Mouse (Mus musculus): ENCODE results near the gene Lsg1.

Gene Lsg1

GRCm38 (mm10) chr16:30550748-30551192 lies 36.6 kb downstream of the Lsg1 start, which contains the start of gene Tmem44:
TSS of gene Tmem44 (minus strand) at chr16:30550842.
- DNase-seq (ENCODE audit: inconsistent ontology term) = no peak

DNA sequence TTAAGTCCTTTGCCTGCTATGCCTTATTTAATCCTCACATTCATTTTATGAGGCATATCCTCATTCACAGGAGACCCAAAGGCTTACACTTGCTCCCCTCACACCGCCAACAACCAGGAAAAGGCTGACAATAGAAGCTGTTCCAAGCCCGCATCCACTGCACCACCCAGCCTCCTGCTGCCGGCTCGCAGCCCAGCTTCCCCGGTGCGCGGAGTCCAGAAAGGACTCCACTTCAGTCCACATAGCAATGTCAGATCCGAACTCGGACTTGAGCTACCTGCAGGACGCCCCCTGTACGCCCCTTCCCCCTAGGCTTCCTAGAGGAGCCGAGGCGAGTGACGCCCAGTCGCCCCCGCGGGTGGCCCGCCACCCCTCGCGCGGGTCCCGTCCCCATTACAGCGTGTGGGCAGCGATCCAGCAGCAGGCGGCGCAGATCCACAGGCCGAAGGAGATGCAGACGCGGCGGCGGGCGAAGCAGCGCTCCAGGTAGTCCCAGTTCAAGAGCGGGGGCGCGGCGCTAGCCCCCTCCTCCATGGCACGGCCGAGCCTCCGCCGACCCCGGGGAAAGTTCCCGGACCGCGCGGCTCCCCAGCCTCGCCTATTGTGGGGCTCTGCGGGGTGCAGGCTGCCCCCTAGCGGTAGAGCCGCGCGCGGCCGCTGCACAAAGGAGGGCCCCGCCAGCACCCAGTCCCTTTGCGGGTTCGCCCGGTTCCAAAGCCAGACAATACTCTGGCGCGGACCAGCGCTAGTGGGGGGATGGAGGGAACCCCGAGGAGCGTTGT lies 37.2 kb downstream of the Lsg1 start:
- peak; percentile 82 for DNase-seq (ENCODE audit: inconsistent ontology term)

GRCm38 (mm10) chr16:30549516-30549915 lies 37.9 kb downstream of the Lsg1 start:
- no peak for DNase-seq (ENCODE audit: inconsistent ontology term)

DNA sequence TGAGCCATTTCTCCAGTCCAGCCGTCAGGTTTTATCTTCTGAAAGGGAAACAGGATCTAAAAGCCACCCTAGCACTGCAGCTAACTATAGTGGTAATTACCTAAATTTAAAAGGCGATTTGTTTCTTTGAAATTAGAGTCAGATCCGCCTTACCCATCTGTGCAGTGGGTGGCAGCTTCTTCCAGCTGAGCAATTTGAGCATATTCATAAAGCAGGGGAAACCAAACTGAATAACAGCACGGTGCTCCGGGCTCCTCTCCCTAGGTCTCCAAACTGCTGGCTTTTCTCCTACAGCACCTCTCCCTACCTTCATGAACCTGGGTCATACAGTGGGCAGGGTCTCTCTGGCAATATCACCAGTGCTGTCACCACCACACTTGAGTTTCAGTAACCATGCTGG lies 39.1 kb downstream of the Lsg1 start:
- DNase-seq (ENCODE audit: inconsistent ontology term) = no peak

DNA sequence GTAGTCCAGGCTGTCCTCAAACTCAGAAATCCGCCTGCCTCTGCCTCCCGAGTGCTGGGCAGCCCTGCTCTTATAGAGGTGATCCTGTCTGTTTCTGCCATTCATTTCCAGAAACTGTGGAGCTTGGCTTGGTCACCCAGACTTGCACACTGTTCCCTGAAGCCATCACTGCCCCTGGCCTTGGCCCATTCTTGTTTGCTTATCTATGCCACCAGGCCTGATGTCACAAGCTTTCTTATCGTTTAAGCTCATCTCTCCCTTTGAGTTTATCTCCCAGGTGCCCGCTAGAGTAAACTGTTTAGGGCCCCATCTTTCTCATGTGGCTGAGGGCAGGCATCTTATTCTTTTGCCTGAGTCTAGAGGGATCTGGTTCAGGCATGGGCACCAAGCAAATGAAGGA lies 42.7 kb downstream of the Lsg1 start:
- DNase-seq (ENCODE audit: inconsistent ontology term) = no peak

- DNase-seq (ENCODE audit: inconsistent ontology term) = no peak
Observed at GRCm38 (mm10) chr16:30543386-30543785, 44.0 kb downstream of the Lsg1 start.

- no peak for DNase-seq (ENCODE audit: inconsistent ontology term)
Observed at GRCm38 (mm10) chr16:30542826-30543225, 44.6 kb downstream of the Lsg1 start.

DNA sequence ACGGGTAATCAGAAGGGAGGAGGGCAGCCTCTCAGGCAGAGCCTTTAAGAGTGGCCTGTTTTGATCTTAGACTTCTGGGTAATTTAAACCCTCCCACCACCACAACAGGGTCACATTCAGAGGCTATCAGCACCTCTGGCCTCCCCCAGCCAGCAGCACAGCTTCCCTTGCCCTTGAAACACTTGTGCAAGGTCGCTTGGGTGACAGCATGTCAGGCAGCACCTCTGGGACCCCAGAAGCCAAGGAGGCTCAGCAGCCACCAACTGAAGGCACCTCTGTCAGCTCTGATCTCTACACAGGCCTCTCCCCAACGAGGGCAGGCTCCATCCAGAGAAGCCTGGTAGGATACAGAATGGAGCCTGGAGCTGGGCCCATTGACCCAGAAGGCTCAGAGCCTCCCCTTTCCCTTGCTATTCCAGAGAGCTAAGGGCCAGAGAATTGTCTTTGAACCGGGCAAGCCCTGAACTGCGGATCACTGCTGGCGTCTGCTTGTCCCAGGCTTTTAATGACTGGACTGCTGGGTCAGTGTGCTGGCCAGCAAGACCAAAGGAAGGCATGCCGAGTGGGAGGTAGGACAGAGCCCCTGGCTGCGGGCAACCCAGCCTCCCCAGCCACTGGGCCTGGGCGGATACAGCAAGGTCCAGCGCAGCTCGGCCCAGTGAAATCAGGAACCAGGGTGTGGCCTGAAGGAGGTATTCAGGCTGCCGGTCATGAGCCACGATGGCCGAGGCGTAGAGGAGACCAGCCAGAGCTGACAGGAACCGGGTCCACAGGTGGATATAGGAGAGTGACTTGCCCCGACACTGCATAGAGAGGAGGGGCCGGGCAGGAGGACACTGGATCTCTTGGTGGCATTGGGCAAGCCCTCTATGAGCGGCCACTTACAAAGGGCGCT lies 47.0 kb downstream of the Lsg1 start:
- peak; percentile 27 for DNase-seq (ENCODE audit: inconsistent ontology term)

- DNase-seq (ENCODE audit: inconsistent ontology term) = peak; percentile 34
Observed at GRCm38 (mm10) chr16:30539433-30539832, 48.0 kb downstream of the Lsg1 start.

GRCm38 (mm10) chr16:30535075-30535474 lies 52.3 kb downstream of the Lsg1 start:
- DNase-seq (ENCODE audit: inconsistent ontology term) = no peak

DNA sequence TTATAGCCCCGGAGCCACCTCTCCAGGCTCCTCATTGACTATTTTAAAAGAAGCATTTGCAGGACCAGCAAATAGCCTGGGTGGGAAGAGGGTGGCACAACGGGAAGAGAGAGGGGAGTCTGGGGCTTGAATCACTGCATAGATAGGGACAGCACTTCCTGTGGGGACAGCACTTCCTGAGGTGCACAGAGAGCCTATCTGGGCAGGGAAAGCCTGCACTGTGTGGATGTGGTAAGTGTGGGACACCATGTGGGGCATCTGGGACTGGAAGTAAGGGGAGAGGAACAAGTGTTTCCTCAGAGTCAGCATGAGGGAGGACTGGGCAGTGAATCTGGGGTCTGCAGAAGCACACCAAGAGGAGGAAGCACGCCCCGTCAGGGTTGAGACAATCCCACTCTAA lies 53.8 kb downstream of the Lsg1 start:
- DNase-seq (ENCODE audit: inconsistent ontology term) = no peak

DNA sequence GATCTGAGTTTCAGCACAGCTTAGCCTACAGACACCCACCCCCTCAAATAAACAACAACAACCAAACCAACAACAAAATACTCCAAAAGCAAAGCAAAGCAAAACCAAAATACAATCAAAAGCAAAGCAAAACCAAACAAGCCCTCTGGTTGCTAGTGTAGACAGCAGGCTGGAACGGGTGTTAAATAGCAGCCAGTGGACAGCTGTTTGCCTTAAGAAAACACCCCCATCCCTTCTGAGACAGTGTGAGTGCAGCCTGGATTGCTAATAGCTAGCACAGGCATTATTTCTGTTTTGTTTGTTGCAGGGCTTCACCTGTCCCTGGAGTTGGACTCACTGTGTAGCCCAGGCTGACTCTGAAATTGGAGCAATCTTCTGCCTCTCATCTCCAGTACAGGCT lies 54.5 kb downstream of the Lsg1 start:
- DNase-seq (ENCODE audit: inconsistent ontology term) = no peak

DNA sequence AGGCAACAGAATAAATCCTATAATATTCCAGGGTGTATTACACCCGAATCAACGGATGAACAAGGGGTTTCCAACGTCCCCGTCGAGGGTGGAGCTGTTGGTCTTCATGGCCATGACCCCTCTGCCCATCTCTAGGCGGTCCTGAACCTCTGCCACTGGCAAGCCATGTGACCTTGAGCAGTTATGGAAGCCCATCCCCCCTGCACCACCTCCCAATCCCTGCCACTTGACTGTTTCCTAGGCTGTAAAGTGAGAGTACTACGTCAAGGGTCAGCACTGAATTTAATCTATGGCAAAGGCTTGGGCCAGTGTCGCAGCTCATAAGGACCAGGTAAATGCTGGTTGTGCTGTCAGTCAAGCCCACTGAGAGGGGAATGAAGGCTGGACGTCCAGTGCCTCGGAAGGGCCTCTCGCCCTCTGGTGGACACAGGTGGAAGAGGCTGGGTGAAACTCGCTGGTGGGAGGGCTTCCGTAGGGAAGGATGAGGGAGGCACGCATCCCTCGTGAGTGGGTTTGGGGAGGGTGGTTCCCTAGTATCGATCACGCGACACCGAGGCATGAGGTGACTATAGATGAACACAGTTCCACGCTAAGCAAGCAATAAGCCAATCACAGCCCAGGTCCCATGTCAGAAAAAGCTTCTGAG lies 55.5 kb downstream of the Lsg1 start:
- DNase-seq (ENCODE audit: inconsistent ontology term) = peak; percentile 47

GRCm38 (mm10) chr16:30530815-30531214 lies 56.6 kb downstream of the Lsg1 start:
- DNase-seq (ENCODE audit: inconsistent ontology term) = no peak

DNA sequence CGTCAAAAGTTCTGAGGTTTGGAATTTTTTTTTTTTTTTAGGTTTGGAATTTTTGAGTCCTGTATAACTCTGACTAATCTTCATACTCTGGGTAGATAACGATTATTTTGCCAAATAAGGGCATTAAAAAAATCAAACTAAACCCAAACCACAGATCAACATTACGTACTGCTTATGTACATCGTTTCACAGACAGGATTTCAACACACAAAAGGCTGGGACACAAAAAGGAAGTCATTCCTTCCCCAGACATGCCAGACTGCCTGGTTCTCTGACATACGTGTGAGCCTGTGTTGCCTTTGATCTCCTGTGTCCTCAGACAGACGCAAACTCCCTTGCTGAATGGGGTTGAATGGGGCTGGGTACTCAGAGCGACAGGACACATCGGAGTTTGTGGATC lies 59.0 kb downstream of the Lsg1 start:
- no peak for DNase-seq (ENCODE audit: inconsistent ontology term)

- DNase-seq (ENCODE audit: inconsistent ontology term) = no peak
Observed at GRCm38 (mm10) chr16:30527889-30528288, 59.5 kb downstream of the Lsg1 start.

DNA sequence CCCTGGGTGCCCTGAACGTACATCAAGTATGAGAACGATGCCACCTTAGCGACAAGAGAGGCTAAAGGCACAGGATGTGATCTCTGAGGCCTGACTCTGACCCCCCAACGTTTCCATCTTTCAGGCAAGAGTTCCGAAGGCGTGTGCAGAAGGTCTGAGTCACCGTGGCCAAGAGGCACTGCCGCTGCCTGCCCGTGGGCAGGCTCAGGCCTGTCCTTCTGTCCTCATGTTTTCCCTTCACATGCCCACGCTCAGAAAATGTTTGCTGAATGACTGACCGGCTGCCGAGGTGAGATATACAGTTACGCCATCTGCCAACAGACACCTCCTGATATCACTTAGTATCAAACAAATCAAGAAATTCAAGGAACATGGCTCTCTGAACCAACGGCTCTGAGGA lies 61.6 kb downstream of the Lsg1 start:
- DNase-seq (ENCODE audit: inconsistent ontology term) = no peak

DNA sequence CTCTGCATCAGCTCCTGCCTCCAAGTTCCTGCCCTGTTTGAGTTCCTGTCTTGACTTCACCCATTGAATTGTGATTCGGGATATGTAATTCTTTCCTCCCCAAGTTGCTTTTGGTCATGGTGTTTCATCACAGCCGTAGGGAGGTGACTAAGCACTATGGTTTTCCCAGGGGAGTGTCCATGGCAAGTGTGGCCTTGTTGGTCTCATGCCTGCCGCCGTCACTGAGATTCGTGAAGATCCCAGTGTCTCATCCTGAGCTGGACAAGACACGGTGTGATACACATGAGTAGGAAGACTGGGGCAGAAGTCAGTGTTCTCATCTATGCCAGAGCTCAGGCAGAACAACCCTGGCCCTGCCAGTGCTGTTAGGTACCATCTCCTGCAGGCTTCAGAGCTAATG lies 62.9 kb downstream of the Lsg1 start:
- DNase-seq (ENCODE audit: inconsistent ontology term) = no peak

DNA sequence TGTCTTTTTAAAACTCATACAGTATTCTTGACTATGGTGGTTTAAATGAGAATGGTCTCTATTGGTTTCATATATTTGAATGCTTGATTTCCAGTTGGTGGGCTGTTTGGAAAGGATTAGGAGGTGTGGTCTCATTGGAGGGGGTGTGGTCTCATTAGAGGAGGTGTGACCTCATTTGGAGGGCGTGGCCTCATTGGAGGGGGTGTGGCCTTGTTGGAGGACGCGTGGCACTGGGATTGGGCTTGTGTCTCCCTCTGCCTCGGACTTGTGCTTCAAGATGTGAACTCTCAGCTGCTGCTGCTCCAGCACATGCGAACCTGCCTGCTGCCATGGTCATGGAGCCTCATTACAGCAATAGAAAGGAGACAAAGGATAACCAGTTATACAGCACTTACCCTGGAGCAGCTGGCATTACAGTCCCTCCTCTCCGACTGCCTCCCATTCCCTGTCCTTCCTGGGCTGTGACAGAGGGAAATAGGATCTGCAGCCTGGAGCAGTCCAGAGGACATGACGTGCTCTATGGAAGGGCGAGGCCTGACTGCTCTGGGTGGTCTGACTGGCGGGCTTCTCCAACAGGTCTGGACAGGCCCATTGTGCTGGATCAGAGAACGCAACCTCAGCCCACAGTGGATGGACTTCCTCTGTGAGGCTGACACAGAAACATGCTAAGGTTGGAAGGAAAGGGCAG lies 65.0 kb downstream of the Lsg1 start:
- DNase-seq (ENCODE audit: inconsistent ontology term) = no peak

DNA sequence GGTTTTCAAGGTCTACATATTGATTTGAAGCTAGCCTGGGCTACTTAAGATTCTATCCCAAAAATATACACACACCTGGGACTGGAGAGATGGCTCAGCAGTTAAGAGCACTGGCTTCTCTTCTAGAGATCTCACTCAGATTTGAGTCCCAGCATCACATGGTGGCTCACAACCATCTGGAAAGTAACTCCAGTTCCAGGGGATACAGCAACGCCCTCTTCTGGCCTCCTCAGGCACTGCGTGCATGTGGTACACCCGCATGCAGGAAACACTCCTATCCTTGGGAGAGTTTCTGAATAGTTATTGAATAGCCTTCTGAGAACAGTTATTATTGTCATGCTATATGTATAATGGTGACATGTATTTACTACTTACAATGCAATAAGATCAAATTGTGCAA lies 66.2 kb downstream of the Lsg1 start:
- no peak for DNase-seq (ENCODE audit: inconsistent ontology term)

GRCm38 (mm10) chr16:30520361-30520823 lies 67.0 kb downstream of the Lsg1 start:
- DNase-seq (ENCODE audit: inconsistent ontology term) = peak; percentile 78

GRCm38 (mm10) chr16:30518635-30519034 lies 68.8 kb downstream of the Lsg1 start:
- DNase-seq (ENCODE audit: inconsistent ontology term) = peak; percentile 74
